Mouse (Mus musculus) G1E (cell line): Measurements from ENCODE around the gene Rplp1. TPM values are rescaled to one million over a fixed set of nuclear protein-coding genes. Genes with fewer than 3 reads are reported as not detected.

ENCODE experiments used
- ATAC-seq: 2 replicates; pipeline ENCODE4 v1.8.0; 2016; ENCODE audit warnings: mild to moderate bottlenecking; ENCODE audit not compliant: insufficient number of reproducible peaks, poor library complexity, low FRiP score, severe bottlenecking; ENCODE audit errors: extremely low read depth
- DNase-seq: peaks from one replicate; pipeline ENCODE4 v3.0.0; 2012; ENCODE audit warnings: low spot score
- H3K27me3 ChIP-seq: 2 replicates; pipeline ENCODE4 v1.6.1; 2012; ENCODE audit warnings: mild to moderate bottlenecking, low read length, inconsistent platforms; ENCODE audit not compliant: insufficient read depth
- H3K36me3 ChIP-seq: replicated peaks from 2 replicates; pipeline ENCODE3; 2012; ENCODE audit warnings: mild to moderate bottlenecking, inconsistent platforms
- H3K4me1 ChIP-seq: 2 replicates; pipeline ENCODE4 v1.6.1; 2012; ENCODE audit warnings: low read depth, low read length, inconsistent platforms, mixed read lengths; ENCODE audit not compliant: insufficient read depth
- H3K4me3 ChIP-seq: 2 replicates; pipeline ENCODE4 v1.5.1; 2012; ENCODE audit warnings: low read depth, mild to moderate bottlenecking, inconsistent platforms, low read length, moderate library complexity, mixed read lengths
- H3K9me3 ChIP-seq: replicated peaks from 2 replicates; pipeline ENCODE4 v1.6.1; 2012; ENCODE audit warnings: inconsistent platforms
- CTCF ChIP-seq: IDR thresholded peaks from 2 replicates; pipeline ENCODE4 v1.5.1; 2012; ENCODE audit warnings: low read depth, low read length, inconsistent platforms, mixed read lengths
- GATA1 ChIP-seq: IDR thresholded peaks from 2 replicates; pipeline ENCODE4 v1.6.1; 2012; ENCODE audit warnings: borderline replicate concordance, low read length, inconsistent platforms, mixed read lengths
- GATA2 ChIP-seq: IDR thresholded peaks from 2 replicates; pipeline ENCODE4 v1.6.1; 2012; ENCODE audit warnings: low read depth, low read length, inconsistent platforms, borderline replicate concordance
- POLR2AphosphoS5 ChIP-seq: IDR thresholded peaks from 2 replicates; pipeline ENCODE4 v1.6.1; 2012; ENCODE audit warnings: low read depth, low read length, inconsistent platforms; ENCODE audit not compliant: insufficient replicate concordance
- TAL1 ChIP-seq: conservative IDR thresholded peaks from 2 replicates; pipeline ENCODE4 v1.6.1; 2012; ENCODE audit warnings: low read depth, low read length, inconsistent platforms, mixed read lengths
- polyA plus RNA-seq: library from polyadenylated mRNA; stranded (reverse); fragments of >175 nt; gene quantifications from 2 replicates; pipeline ENCODE4 v1.2.3, GENCODE M21; 2012
- total RNA-seq, 2 experiments: library from RNA; stranded (forward) in 1 of 2; stranded (reverse) in 1 of 2; fragments of 200-1000 nt in 1 of 2; fragments of >200 nt in 1 of 2; fragmentation: Nextera tagmentation in 1 of 2; gene quantifications; 2 replicates each; pipeline ENCODE4 v1.2.3; 2014 to 2017

The Rplp1 gene
- total and polyA plus RNA-seq, 3 experiments = 2,957 to 43,340 (median 4,483) TPM

- Histone ChIP-seq H3K27me3 (peaks cover 6% of the 10 kb centered on the region; the same call in 1 of the 2 replicates), H3K36me3 (no peaks in the 10 kb centered on the region), H3K4me3 (no peak overlapping the region), H3K4me1 (no peaks in the 10 kb centered on the region), H3K9me3 (no peaks in the 10 kb centered on the region)
- TF ChIP-seq CTCF (no peak), GATA2 (no peak), TAL1 (no peak), POLR2AphosphoS5 (no peak), GATA1 (no peak)
- no peak for DNase-seq
- no peak for ATAC-seq
Observed at GRCm38 (mm10) chr9:61884375-61884774, 30.0 kb downstream of the Rplp1 start.

GRCm38 (mm10) chr9:61882179-61882578, 32.2 kb downstream of the Rplp1 start:
- Histone ChIP-seq H3K4me1 (no peaks in the 10 kb centered on the region), H3K4me3 (no peak overlapping the region), H3K9me3 (no peaks in the 10 kb centered on the region), H3K36me3 (no peaks in the 10 kb centered on the region), H3K27me3 (peaks cover 17% of the 10 kb centered on the region; the same call in 1 of the 2 replicates)
- TF ChIP-seq TAL1 = no peak
- TF ChIP-seq CTCF = no peak
- no peak for TF ChIP-seq POLR2AphosphoS5
- TF ChIP-seq GATA2 = no peak
- TF ChIP-seq GATA1 = no peak
- DNase-seq = no peak
- no peak for ATAC-seq

GRCm38 (mm10) chr9:61878889-61879288, 35.5 kb downstream of the Rplp1 start:
- DNase-seq = no peak
- TF ChIP-seq CTCF (no peak), GATA1 (no peak), POLR2AphosphoS5 (no peak), TAL1 (no peak), GATA2 (no peak)
- ATAC-seq = no peak
- Histone ChIP-seq H3K4me3 (no peak overlapping the region), H3K9me3 (no peaks in the 10 kb centered on the region), H3K27me3 (peaks cover 16% of the 10 kb centered on the region), H3K4me1 (no peaks in the 10 kb centered on the region), H3K36me3 (no peaks in the 10 kb centered on the region)

- H3K4me1 ChIP-seq = no peaks in the 10 kb centered on the region
- H3K36me3 ChIP-seq = no peaks in the 10 kb centered on the region
- H3K9me3 ChIP-seq = no peaks in the 10 kb centered on the region
- DNase-seq (no peak), ATAC-seq (no peak)
- peaks cover 18% of the 10 kb centered on the region for H3K27me3 ChIP-seq
- no peak for TF ChIP-seq CTCF
- TF ChIP-seq GATA1 = no peak
- no peak for TF ChIP-seq POLR2AphosphoS5
- no peak for TF ChIP-seq GATA2
- TF ChIP-seq TAL1 = no peak
- H3K4me3 ChIP-seq = no peak overlapping the region
Observed at GRCm38 (mm10) chr9:61877373-61878112, 36.8 kb downstream of the Rplp1 start.

- DNase-seq (no peak), ATAC-seq (no peak)
- Histone ChIP-seq H3K4me1 (no peaks in the 10 kb centered on the region), H3K4me3 (no peak overlapping the region), H3K27me3 (peaks cover 17% of the 10 kb centered on the region), H3K9me3 (no peaks in the 10 kb centered on the region), H3K36me3 (no peaks in the 10 kb centered on the region)
- TF ChIP-seq CTCF = no peak
- no peak for TF ChIP-seq GATA1
- TF ChIP-seq POLR2AphosphoS5 = no peak
- TF ChIP-seq GATA2 = no peak
- no peak for TF ChIP-seq TAL1
Observed at GRCm38 (mm10) chr9:61873325-61873724, 41.0 kb downstream of the Rplp1 start.

GRCm38 (mm10) chr9:61872246-61872941, 41.9 kb downstream of the Rplp1 start:
- no peak for DNase-seq
- Histone ChIP-seq H3K27me3 (peaks cover 11% of the 10 kb centered on the region), H3K4me1 (no peaks in the 10 kb centered on the region), H3K36me3 (no peaks in the 10 kb centered on the region), H3K4me3 (no peak overlapping the region), H3K9me3 (no peaks in the 10 kb centered on the region)
- no peak for TF ChIP-seq TAL1
- TF ChIP-seq GATA2 = no peak
- TF ChIP-seq POLR2AphosphoS5 = no peak
- no peak for TF ChIP-seq GATA1
- ATAC-seq = no peak
